Mouse (Mus musculus): ENCODE measurements around the gene BC004004. TPM values are rescaled to one million over a fixed set of nuclear protein-coding genes. Genes with fewer than 3 reads are reported as not detected.
"Not testable (repeated sequence)": the region's sequence is repeated elsewhere in the genome, so short reads cannot be mapped to it uniquely, and the experiment has no call there.

BC004004 gene
- total RNA-seq, 1 experiment from 2014 or later = 77.8 TPM

DNA sequence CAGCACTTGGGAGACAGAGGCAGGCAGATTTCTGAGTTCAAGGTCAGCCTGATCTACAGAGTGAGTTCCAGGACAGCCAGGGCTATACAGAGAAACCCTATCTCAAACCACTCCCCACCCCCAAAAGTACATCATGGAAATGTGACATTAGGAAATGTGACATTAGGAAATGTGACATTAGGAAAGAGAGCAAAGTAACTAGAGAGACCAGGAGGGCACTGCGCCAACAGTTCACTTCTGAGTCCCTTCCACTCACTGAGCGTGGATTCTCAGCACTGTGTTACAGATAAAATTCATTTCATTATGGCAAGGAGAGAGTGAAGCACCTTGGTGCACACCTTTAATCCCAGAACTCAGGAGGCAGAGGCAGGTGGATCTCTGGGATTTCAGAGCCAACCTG is 9.7 kb upstream of the BC004004 start:
- no peak for ATAC-seq (replicated peaks; ENCODE audit: low read depth, poor library complexity, severe bottlenecking)

GRCm38 (mm10) chr17:29259489-29259888 is 9.1 kb upstream of the BC004004 start:
- ATAC-seq (replicated peaks; ENCODE audit: low read depth, poor library complexity, severe bottlenecking) = peak; percentile 65

GRCm38 (mm10) chr17:29260501-29260900 is 8.1 kb upstream of the BC004004 start:
- no peak for ATAC-seq (replicated peaks; ENCODE audit: low read depth, poor library complexity, severe bottlenecking)

DNA sequence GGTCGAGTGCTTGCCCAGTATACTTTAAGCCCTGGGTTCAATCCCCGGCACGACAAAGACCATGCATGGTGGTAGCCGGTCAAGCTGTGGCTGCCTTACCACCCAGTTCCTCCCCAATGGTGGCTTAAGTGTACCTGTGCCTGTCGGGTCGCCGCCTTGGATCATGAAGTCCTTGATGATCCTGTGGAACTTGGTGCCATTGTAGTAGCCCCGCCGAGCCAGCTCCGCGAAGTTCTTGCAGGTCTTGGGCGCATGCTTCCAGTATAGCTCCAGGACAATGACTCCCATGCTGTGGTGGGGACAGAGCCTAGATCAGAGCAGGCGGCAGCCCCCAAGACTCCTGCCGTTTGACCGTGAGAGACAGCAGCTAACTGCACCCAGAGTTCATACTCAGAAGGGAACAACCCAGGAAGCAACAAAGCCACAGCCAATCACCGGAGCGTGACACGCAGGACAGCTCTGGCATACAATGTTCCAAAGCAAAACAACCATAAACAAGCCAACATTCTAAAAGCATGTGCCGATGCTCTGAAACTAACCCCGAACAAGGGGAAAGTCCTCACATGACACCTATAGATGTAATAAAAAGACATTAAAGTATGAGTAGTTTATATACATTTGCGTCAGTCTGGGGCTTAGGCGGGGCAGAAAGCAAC is 6.9 kb upstream of the BC004004 start:
- no peak for ATAC-seq (replicated peaks; ENCODE audit: low read depth, poor library complexity, severe bottlenecking)

- ATAC-seq (replicated peaks; ENCODE audit: low read depth, poor library complexity, severe bottlenecking) = no peak
Measured at GRCm38 (mm10) chr17:29262259-29262649, 6.3 kb upstream of the BC004004 start.

DNA sequence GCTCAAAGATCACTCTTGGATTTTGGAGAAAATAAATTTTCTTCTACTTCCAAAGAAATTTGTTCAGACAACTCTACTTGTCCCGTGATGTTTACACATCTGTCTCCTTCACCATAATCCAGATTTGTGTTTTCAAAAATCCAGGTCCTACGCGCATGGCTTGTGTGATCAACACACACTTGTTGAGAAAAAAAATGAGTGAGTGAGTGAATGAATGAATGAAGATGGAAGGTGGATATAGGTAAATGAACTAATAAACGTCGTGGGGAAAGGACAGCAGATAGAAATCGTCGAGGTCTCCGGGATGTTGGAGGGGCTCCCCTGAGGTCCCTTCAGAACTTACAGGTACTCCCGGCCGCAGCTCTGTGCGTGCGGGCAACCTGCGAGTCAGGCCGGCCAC is 5.2 kb upstream of the BC004004 start:
- no peak for ATAC-seq (replicated peaks; ENCODE audit: low read depth, poor library complexity, severe bottlenecking)

DNA sequence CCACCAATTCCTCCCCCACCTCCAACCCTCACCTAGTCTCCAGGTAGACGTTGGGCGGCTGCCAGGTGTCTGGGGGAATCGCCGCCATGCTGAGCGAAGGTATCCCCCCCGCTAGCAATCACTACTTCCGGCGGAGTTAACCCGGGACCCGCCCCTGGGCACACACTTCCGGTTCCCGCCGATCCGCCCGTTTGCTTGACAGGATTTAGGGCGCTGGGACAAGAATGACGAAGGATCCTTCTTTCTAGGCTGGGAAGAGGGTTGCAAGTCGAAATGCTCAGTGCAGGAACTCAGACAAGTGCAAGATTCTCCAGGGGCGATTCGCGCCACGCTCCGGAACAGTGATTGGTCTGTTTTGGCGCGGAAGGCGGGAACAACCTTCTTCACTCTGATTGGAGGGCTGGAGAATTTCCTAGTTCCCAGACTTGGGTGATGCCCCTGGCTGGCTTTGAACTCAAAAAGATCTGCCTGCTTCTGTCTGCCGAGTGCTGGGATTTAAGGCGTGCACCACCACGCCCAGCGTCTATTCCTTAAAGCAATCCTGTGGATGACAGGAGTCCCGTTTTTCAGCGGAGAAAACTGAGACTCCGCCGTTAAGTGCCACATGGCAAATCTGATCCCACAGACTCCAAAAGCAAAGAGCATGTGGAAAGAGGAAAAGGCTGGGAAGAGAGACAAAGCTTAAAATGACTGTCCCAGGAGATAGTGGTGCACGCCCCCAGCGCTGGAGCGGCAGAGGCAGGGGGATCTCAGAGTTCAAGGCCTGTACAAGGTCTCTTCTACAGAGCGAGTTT is 4.6 kb upstream of the BC004004 start, which contains the start of gene Ppil1:
Gene Ppil1, minus strand, starts transcription at position 347 of the 794 bp plus-strand sequence.
- ATAC-seq (replicated peaks; ENCODE audit: low read depth, poor library complexity, severe bottlenecking) = peak; percentile 62

DNA sequence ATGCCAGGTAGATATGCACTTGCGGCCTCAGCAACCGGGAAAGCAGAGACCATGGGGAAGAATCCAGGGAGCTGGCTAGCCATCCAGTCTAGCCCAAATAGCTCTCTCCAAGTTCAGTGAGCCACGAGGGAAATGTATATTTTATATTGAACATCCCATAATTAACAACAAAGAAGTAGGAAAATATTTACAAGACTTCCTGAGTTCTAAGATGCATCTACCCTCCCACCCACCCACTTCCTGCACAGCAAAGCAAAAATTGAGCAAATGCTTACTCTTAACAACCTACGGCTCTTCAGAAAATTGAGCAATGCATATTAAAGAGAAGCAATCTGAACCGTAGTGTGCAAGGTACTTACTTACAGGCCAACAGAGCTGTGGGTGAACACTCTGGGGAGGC is 3.8 kb upstream of the BC004004 start:
- ATAC-seq (replicated peaks; ENCODE audit: low read depth, poor library complexity, severe bottlenecking) = no peak

- not testable (repeated sequence) for ATAC-seq (replicated peaks; ENCODE audit: low read depth, poor library complexity, severe bottlenecking)
Measured at GRCm38 (mm10) chr17:29267040-29267439, 1.5 kb upstream of the BC004004 start.

DNA sequence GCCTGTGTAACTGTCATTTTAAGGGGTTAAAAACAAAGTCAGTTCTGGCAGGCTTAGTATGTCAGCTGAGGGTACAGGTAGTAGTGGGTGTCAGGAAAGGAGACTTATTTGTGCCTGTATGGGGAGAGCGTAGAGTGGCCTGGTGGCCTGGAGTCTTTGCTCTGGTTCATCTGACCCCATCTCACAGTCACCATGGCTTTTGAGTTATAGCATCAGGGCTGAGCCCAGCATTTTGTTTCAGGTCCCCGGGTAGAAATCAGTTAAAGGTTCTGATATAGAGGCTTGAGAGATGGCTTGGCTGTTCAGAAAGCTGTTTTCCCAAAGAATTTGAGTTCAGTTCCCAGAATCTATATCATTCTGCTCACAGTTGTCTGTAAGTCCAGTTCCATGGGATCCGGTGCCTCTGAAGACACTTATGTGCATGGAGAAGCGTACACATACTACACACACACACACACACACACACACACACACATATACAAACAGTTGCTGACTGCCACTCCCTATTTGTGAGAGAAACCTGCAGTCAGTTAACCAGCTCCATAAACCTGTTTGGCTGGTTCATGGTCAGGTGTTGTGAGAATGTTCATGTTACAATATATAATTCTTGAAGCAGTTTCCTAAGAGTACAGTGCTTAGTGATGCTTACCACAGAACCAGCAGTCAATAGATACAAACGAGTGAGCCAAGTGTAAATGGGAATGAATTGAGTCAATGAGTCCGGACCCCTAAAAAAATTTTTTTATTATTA is 482 bp upstream of the BC004004 start:
- ATAC-seq (replicated peaks; ENCODE audit: low read depth, poor library complexity, severe bottlenecking) = no peak

DNA sequence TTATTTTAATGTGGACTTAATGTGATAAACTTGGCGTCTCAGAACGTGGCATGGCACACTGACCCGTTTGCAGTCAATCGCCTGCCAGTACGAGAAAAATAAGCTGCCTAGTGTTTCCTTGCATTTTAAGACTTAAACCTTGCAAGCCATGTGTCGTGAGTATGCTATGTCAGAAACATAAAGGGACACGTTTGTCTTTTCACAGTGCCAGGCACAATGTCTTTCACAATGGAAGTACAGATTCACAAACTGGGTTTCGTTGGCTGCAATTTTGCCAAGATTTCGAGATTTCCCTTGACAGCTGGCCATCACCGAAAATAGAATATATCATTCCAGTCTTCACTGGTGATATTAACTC is 740 bp downstream of the BC004004 start:
- no peak for ATAC-seq (replicated peaks; ENCODE audit: low read depth, poor library complexity, severe bottlenecking)

DNA sequence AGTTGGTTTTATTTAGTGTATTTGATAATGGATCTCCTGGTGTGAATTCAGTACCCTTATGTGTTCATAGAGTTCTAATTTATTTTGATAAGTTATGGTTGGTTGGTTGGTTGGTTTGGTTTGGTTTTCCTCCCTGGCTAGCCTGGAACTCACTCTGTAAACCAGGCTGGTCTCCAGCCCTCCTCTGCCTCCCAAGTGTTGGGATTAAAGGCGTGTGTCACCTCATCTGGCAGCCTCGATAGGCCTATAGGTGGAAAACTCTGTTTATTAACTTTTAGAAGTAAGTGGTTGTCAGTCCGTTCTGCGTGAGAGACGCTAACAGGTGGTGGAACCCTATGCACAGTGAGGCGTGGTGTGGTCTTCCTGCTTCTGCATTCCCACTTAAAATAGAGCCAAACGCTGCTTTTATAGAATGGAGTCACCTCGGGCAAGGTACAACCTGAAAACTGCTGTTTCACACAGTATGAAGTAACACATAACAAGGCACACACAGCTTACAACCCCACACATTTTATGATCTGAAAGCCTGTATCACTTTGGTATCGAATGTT is 1.6 kb downstream of the BC004004 start:
- no peak for ATAC-seq (replicated peaks; ENCODE audit: low read depth, poor library complexity, severe bottlenecking)

DNA sequence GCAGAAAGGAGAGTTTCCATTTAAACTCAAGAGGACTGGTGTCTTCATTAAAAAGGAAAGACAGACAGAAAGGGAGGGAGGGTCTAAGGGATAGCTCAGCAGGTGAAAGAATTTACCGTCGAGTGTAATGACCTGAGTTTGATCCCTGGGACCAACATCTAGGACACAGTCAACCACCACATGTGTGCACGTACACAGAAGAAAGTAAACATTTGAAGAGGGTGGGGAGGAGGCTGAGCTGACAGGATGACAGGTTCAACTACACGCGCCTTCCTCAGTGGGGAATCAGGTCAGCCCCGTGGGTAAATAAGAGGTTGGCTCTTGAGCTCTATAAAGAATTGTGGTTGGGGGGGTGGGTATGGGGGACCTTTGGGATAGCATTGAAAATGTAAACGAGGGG is 4.6 kb downstream of the BC004004 start:
- no peak for ATAC-seq (replicated peaks; ENCODE audit: low read depth, poor library complexity, severe bottlenecking)

DNA sequence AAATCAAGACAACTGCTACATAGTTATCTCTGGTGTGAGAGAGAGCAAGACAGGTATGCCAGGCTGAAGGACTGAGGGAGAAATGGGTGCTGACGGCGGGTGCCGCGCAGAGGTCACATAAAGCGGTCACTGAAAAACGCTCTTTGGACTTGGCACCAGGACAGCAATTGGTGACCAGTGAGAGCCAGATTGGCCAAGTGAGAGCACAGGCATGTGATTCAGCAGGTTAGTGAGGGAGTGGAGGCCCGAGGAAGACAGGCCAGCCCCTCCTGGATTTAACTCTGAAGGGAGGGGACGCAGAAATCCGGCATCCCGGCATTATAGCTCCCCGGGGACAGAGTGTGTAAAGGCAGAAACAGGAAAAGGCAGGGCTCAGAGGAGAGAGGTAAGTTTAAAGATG is 5.3 kb downstream of the BC004004 start:
- ATAC-seq (replicated peaks; ENCODE audit: low read depth, poor library complexity, severe bottlenecking) = no peak

GRCm38 (mm10) chr17:29280422-29280821 is 11.8 kb downstream of the BC004004 start:
- no peak for ATAC-seq (replicated peaks; ENCODE audit: low read depth, poor library complexity, severe bottlenecking)

- no peak for ATAC-seq (replicated peaks; ENCODE audit: low read depth, poor library complexity, severe bottlenecking)
Measured at GRCm38 (mm10) chr17:29281541-29281940, 13.0 kb downstream of the BC004004 start.

DNA sequence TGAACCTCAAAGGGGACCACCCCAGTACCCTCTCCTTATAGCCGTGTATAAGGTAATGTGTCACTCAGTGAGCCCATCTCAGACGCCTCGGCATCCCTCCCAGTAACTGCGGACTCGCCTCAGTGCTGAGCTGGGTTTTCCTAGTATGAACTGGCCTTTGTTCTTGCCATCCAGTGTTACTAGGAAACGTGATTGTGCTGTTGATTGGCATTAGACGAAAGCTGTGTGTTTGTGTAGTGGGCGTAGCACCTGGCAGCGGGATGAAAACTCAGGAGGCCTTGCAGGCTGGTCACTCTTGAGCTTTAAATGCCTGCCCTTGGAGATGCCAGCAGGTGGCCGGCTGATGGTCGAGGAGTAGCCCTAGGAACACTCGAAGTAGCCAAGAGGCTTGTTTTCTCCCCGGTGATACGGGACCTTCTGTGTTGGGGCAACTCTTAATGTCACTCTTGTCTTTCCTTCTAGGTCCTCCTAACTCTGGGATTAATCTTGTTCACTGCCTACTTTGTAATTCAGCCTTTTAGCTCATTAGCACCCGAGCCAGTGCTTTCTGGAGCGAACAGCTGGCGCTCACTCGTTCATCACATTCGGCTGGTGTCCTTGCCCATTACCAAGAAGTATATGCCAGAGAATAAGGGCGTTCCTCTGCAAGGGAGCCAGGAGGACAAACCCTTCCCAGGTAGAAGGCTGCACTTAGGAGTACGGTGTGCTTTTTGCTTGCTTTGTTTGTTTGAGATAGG is 13.8 kb downstream of the BC004004 start:
- ATAC-seq (replicated peaks; ENCODE audit: low read depth, poor library complexity, severe bottlenecking) = no peak

- ATAC-seq (replicated peaks; ENCODE audit: low read depth, poor library complexity, severe bottlenecking) = no peak
Measured at GRCm38 (mm10) chr17:29291793-29292192, 23.2 kb downstream of the BC004004 start.

- ATAC-seq (replicated peaks; ENCODE audit: low read depth, poor library complexity, severe bottlenecking) = no peak
Measured at GRCm38 (mm10) chr17:29292996-29293395, 24.4 kb downstream of the BC004004 start.
